Mouse (Mus musculus) adrenal gland, adult 2 months (tissue): ENCODE results near the gene Pcp4. TPM values are rescaled to one million over a fixed set of nuclear protein-coding genes. Genes with fewer than 3 reads are reported as not detected.

Experiments used
- DNase-seq: peaks from one replicate; pipeline ENCODE4 v3.0.0; 2021
- polyA plus RNA-seq: library from polyadenylated mRNA; depleted of rRNA; stranded (reverse); fragments of >200 nt; gene quantifications from 2 replicates; pipeline ENCODE4 v1.2.3, GENCODE M21; 2012
- total RNA-seq, 2 experiments: library from RNA; stranded (reverse); gene quantifications; 2 replicates each; pipeline ENCODE4 v1.2.3; 2021

Gene Pcp4
- total and polyA plus RNA-seq, 3 experiments, result 5.3 to 5.8 TPM; not detected in 1

DNA sequence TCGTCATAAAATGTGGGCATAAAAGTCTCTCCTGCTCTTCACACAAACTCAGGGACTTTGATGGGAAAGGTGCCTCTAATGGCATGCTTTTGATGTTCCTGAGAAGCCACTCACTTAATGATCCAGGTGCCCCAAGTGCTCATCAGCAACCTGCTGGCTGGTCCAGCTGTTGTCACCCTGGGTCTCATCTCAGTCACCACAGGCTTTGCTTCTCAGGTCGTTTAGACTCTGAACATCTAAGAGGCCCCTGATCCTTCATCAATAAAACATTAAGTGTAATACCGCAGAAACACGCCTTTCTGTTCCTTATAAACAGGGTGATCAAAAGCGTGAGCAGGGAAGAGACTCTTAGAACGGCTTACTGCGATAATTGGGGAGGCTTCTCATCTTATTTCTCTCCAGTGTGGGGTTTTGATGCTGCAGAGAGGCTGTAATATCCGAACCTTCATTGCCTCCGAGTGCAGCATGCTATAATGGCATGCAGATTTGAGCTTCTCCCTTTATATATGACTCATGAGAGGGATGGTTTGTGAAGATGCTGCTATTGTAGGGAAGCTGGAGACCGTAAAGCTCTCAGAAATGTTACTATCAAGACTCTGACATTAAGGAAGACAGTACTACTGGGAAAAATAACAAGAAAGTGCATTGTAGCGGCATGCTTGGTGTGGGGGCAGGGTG, 19.7 kb downstream of the Pcp4 start:
- no peak for DNase-seq

DNA sequence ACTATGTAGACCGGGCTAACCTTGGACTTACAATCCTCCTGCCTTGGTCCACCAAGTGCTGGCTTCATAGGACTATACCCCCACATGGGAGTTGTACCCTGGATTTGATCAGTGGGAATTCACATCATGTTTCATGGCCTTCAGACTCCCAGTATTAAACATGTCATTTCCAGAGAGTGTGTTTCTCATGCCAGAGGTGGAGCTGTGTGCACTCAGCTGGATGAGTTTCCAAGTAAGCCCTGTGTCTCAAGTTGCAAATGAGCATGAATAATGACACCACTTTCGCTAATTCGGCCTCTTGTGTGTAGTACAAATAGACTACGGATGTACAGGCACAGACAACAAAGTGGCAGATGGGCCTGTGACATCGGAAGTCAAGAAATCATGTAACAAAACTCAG, 20.6 kb downstream of the Pcp4 start:
- DNase-seq, result no peak

DNA sequence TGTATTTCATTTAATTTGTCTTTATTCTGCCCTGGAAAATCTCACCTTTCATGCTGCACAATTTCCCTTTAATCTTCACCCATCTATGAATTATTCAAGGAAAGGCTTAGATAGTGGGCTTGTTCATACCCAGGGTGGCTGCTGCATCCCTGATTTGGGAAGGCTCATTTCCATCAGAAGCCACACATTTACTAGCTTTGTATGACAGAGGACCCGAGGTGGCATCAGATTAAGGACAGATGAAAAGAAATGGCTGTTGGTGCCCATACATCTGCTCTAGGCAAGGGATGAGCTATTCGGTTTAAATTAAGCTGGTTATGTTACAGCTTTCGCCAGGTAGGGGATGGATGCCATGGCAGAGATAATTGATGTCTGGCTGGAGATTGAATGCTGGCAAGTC, 24.1 kb downstream of the Pcp4 start:
- no peak for DNase-seq

DNA sequence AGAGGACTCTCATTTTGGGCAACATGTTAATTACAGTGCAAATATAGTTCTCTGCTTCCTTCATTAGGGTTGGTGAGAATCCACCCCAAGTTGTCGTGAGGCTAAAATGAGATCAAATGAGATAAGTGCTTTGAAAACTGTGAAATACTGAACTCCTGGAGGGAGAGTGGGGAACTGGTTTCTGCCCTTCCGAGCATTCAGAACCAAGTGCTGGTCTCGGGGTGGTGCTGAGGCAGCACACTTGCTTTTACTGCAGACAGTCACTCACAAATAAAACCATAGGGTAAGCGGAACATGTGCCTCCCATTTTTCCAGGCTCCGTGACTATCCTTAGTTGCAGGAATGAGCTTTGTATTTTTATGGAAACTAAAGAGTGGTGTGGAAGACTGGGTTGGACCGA, 26.7 kb downstream of the Pcp4 start:
- no peak for DNase-seq

DNA sequence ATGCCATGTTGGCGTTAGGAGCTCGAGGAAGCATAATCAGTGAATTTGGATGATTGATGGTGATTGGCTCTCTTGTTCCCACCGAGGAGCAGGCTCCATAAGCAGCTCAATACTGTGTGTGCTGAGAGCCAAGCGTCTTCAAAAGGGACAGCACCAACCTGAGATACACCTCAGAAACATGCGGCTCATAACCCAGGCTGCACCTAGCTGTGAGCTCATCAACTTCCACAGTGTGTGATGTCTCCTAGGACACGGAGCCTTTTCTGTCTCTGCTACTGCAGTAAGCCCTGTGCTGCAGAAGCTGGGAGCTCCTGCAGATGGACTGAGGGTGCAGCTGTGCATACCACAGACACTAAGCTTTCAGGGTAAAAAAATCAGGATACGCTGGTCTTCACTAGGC, 31.5 kb downstream of the Pcp4 start:
- DNase-seq, result no peak

DNA sequence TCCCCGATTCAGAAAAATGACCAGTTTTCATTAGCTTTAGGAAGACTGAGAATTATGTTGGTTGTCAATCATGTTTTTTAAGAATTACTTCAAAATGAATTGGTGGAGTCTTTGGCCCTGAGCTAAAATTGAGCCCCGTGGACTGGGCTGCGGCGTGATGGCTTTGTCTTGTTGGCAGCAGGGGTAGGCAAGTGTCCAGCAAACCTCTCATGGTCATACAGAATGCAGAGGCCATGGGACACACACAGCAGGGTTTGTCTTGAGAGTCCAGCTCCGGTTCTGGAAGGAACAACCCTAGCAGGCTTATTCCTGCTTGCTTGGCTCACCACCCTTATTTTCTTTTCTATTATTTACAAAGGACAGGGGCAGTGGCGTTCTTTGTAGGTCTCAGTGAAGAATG, 33.8 kb downstream of the Pcp4 start:
- no peak for DNase-seq

DNA sequence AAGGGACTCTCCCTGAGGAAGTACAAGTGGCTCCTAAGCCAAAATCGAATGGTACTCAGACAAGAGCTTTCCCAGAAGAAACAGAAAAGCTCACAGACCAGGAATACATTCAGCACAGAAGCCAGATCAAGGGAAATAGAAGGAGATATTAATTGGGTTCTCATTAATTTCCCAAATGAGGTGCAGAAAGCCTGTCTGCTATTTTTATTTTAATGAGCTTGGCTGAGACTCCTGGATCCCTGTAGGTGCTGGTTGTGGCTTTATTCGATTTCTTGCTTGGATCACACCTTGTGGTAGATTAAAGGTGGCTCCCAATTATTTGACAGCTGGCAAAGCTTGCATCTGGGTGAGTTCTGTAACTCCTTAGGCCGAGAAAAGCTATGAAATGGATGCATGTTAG, 35.2 kb downstream of the Pcp4 start:
- DNase-seq, result no peak

DNA sequence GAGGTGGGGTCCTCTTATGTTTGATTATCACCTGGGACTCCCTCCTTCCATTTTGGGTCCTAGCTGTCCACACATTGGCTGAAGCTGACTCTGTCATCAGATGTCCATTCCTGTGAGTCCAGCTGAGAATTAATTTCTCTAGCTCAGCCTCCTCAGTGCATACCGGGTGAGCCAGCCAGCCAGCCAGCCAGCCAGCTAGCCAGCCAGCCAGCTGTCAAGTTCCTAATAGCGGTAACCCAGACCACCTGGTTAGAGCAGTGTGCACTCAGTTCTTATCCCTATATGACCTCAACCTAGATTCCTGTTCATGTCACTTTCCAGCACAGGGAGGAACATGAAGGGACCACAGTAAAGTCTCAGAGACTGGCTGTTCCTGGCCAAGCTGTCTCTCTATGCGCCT, 47.1 kb downstream of the Pcp4 start:
- no peak for DNase-seq

DNA sequence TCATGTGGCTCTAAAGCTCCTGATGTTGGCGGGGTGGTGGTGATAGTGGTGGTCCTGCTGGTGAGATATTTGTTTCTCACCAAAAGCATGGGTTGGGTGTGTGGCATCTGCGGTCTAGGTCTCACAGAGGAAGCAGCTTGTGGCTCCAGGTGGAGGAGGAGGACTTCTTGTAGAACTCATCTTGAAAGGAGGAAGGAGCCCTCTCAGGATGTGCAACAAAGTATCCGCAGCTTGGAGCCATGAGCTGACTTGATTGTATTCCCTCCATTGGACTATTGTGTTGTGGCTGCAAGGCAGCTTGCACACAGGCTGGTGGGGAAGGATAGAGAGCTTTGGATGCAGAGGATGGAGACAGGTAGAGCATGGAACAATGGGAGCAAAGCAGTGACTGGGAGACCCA, 60.1 kb downstream of the Pcp4 start:
- no peak for DNase-seq

DNA sequence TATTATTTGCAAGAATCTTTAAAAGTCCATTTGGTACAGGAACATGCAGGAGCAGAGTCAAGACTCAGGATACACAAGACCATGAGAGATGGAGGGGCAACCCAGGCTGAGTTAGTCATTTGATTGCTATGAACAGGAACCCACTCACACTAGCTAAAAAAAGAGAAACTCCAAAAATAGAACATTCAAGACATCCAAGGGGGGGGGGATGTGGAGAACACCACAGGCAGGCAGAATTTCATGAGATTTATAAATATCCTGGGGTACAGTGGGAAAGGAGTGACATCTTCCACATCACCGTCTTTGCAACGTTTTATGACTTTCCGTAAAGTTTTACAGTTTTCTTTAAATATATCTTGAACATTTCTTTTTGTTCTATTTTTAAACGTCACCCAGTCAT, 61.1 kb downstream of the Pcp4 start:
- no peak for DNase-seq

DNA sequence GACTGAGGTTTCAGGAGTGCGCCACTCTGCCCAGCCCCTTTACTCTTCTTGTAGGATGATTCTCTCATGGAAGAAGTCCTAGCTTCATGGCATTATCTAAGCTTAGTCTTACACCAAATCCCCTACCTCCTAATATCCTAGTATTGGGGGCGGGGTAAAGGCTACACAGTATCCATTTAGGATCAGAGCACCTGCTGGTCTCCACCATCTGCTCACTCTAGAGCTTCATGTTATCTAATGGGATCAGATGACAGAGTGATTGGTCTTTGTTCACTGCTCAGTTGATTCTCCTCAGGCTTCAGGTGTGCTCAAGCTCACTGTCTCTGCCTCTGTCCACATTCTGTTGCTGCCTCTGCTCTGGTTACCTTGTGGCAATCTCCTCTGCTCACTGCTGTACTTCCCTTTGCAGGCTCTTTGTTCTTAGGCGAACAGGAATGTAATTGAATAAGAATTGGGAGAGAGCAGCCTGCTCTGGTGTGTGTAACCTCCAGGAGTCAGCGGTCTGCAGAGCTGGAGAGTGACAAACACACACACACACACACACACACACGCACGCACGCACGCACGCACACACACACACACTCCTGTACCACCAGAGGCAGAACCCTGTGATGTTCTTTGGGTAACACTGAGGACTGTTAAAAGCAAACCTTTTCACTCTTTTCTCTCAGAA, 62.6 kb downstream of the Pcp4 start:
- DNase-seq, result no peak

DNA sequence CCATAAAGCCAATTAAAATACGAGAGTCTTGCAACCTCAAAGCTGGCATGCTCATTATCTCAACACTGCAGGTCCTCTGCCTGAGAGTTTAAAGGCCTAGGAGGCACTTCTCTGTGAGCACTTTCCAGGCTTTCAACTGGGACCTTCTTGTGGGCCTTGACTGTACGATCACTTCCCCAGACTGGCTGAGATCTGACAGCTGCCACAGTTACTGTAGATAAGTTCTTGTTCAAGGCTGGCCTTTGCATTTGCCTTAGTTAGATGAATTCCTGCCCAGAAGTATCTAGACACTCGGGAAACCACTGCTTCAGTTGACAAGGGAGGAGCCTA, 63.1 kb downstream of the Pcp4 start:
- DNase-seq, result no peak

DNA sequence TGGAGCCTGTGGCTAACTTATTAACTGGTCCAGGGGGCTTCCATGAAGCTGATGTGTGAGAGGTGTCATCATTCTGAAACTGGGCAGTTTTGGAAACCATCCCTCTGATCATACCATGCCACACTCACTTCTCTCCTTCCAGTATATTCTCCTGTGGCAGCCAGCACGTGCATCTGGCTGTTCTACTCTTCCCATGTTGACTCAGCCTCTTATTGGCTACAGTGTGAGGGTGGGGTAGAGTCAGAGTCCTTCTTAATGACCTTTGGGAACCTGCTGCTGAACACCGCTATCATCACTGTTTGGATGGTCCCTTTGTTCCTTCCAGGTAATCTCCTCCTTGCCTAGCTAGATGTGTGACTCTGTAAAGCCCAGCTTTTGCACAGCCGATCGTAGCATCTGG, 63.6 kb downstream of the Pcp4 start:
- DNase-seq, result no peak

DNA sequence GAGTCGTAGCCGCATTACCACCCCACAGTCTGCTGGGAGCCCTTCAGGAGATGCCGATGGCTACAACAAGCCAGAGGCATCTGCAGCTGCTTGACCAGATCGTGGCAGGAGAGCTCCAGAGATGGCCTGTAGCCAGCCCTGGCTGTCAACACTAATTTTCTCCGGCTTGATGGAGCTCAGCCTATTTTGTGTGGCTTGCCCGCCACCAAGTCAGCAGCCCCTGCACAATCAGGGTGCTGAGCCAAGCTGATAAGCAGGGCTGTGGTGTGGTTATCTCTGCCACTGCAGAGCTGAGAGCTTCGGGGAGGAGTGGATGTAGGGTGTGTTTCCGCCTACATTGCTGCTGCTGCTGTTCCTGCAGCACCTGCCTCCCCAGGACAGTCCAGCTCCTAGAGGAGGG, 66.3 kb downstream of the Pcp4 start:
- no peak for DNase-seq

DNA sequence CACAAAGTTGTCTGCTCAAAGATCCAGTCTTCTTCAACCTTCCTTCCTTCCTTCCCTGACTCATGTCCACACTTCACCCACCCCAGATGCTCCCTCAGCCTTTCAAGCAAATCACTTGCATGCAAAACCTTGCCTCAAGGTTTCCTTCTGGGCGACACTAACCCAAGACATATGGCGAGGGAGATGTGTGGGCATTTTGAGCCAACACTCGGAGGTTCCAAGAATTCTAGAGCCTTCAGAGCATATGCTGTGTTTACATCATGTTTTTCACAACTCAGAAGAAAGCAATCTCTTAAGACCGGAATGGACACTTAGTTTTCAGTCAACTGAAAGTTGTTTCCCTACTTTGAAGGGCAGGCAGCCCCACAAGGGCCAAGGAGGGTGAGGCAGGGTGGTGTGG, 67.9 kb downstream of the Pcp4 start:
- DNase-seq, result no peak

DNA sequence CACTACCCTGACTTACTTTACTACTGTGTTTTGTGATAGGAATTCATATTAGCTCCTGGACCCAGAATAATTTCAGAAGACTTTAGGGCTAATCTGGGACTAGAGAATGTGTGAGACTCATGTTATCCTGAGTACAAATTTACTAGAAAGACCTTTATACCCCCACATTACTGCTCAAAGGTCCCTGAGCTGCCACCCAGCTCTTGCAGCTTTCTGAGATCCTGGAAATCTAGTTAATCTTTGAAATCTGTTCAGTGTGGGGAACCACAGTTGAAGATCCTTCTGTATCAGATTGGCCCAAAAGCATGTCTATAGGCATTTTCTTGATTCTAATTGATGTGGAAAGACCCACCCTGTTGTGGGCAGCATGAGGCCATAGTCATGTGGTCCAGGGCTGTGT, 69.0 kb downstream of the Pcp4 start:
- DNase-seq, result no peak

DNA sequence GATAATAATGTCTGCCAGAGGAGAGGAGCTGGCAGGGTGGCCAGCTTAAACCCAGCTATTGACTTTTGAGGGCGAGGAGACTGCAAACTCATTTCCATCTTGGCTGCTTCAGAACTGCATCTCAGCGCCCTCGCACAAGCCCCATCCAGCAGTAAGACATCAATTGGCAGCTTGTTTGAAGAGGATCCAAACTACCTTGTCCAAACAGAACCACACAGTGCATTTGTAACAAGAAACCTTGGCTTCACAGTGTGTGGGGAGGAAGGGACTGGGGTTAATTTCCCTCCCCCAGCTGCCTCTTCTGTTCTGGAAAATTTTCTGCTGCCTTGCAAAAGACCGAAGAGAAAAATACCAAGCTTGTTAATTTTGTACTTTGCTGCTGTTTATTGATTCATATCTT, 71.7 kb downstream of the Pcp4 start:
- DNase-seq, result no peak

DNA sequence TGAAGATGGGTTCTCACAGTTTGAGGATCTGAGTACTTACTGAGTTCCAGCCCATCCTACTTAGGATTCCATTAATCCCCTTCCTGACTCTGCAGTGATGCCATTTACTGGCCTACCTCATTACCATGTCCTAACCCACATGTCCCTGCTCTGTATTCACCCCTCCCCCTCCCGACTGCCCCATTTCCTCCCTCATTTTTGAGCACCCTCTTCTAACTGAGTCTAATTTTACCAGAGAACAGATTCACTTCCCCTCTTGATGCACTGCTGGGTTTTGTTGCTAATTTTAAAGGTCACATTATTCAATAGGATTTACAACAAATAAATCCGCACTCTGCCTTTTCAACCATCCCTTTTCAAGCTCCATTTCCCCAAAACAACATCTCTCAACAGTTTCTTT, 73.7 kb downstream of the Pcp4 start:
- no peak for DNase-seq

DNA sequence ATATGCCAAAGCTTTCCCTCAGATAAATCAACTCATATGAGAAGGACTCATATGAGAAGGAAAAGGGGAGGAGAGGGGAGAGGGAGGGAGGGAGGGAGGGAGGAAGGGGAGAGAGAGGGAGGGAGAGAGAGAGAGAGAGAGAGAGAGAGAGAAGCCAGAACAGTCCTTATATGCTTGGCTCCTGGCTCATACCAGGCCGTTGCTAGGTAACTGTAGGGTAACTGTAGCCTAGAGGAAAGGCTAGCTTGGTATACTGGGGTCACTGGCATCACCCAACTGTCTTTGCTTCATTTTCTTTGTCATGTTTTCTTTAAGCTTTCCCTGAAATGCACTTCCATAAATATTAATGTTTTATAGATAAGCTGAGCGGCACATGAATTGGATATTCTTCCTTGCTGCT, 85.3 kb downstream of the Pcp4 start:
- no peak for DNase-seq

DNA sequence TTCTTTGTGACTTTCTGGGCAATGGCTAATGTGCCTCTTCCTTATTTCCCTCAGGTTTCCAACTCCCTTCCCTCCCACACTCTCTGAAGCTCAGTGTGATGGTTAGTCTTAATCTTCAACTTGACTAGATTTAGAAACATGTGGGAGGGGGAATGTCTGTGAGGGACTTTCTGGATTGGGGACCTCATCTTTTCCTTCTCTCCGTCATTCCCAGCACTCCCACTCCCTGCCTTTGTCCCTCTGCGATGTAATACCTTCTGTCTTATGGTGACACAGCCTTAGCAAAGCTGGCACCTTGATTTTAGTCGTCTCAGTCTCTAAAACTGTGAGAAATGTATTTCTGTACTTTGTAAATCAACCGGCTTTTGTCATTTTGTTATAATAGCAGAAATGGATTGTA, 88.0 kb downstream of the Pcp4 start:
- no peak for DNase-seq

DNA sequence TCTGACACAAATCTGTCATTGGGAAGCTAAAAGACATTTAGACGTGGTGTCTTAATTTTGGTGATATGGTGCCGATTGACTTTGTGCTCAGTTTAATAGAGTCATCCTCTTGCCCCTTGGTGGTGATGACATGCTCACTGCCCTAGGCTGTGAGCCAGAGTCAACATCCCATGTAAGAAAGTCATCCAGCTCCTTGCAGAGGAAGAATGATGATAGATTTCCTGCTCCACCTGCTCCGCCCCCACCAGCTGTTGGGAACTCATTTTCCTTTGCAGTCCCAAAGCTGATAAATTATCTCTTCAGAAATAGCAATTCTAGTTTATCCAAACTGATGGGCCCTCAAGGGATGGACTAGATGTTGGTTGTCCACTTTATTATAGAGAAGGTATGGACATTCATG, 89.2 kb downstream of the Pcp4 start:
- no peak for DNase-seq

DNA sequence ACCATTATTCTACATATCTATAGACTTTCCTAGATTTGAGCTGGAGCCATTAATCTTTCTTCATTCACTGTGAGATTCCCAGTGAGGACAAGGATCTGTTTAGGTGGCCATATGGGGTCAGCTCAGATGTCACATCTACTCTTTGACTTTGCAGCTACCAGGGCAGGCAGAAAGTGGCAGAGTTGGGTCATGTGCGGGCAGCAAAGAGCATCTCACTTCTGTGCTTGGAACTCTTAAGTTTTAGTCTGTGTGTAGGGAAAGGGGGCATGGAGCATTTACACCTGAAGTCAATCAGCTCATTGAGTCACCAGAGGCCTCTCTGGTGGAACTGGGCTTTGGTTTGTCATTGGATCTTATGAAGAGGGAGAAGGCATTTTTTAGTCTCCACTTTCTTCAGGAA, 90.9 kb downstream of the Pcp4 start:
- no peak for DNase-seq

DNA sequence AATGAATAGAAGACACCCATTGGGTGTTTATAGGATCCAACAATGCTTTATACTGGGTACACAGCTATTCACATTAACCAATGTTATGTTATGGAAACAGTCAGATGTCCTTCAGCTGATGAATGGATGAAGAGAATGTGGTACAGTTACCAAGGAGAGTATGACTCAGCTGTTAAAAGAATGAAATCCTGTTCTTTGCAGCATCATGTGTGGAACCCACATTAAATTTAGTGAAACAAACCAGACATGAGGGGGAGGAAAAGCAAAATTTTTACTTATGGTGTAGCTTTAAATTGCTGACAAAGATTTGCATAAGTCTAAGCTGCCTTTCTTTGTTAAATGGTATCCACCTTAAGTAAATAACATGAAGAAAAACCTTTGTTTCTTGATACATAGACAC, 92.4 kb downstream of the Pcp4 start:
- no peak for DNase-seq
